Mouse (Mus musculus) lung, embryonic 14.5 days (tissue): ENCODE data around the gene Tmem150c. TPM values are rescaled to one million over a fixed set of nuclear protein-coding genes. Genes with fewer than 3 reads are reported as not detected.

Experiments
- ATAC-seq: fragments of 200-750 bp; cut with Nextera tagmentation; 2 replicates; pipeline ENCODE4 v1.8.0; 2017; ENCODE audit warnings: mild to moderate bottlenecking, moderate TSS enrichment, moderate library complexity; ENCODE audit not compliant: insufficient read depth
- DNase-seq: peaks from one replicate; pipeline ENCODE4 v3.0.0-alpha.2; 2015
- H3K27ac ChIP-seq: fragments of 300-500 bp; sonication (generic); 2 replicates; pipeline ENCODE4 v1.5.1; 2014; ENCODE audit warnings: low read depth, mild to moderate bottlenecking, moderate library complexity
- H3K27me3 ChIP-seq: fragments of 300-500 bp; sonication (generic); 2 replicates; pipeline ENCODE4 v1.6.1; 2014; ENCODE audit warnings: low read length, control low read depth; ENCODE audit not compliant: insufficient read depth
- H3K36me3 ChIP-seq: fragments of 300-500 bp; sonication (generic); 2 replicates; pipeline ENCODE4 v1.6.1; 2014; ENCODE audit warnings: control low read depth; ENCODE audit not compliant: insufficient read depth
- H3K4me1 ChIP-seq: fragments of 300-500 bp; sonication (generic); 2 replicates; pipeline ENCODE4 v1.6.1; 2014; ENCODE audit warnings: antibody characterized with exemption, control low read depth; ENCODE audit not compliant: insufficient read depth
- H3K4me2 ChIP-seq: fragments of 300-500 bp; sonication (generic); 2 replicates; pipeline ENCODE4 v1.6.1; 2014; ENCODE audit warnings: mild to moderate bottlenecking
- H3K4me3 ChIP-seq: fragments of 300-500 bp; sonication (generic); 2 replicates; pipeline ENCODE4 v1.5.1; 2014; ENCODE audit warnings: low read depth, low read length
- H3K9ac ChIP-seq: fragments of 300-500 bp; sonication (generic); 2 replicates; pipeline ENCODE4 v1.6.1; 2014
- H3K9me3 ChIP-seq: fragments of 300-500 bp; sonication (generic); 2 replicates; pipeline ENCODE4 v1.6.1; 2016; ENCODE audit warnings: low read depth, low read length, control low read depth
- CTCF ChIP-seq: IDR thresholded peaks from 2 replicates; pipeline ENCODE4 v1.5.1; 2016; ENCODE audit warnings: antibody characterized with exemption, low read depth
- WGBS: fragments of 180-500 bp; shearing (Covaris S2); extraction: QIAGEN DNeasy Blood & Tissue Kit; methylation state at CpG from one replicate; pipeline ENCODE4 v1.1.7; 2014; 5-methylcytosine and 5-hydroxymethylcytosine counted together
- polyA plus RNA-seq: library from polyadenylated mRNA; unstranded; fragments of >200 nt; fragmentation: Nextera tagmentation; extraction: Ambion mirVana; gene quantifications from 2 replicates; pipeline ENCODE4 v1.2.1, GENCODE M21; 2014

The Tmem150c gene
- polyA plus RNA-seq, 1 experiment from 2014 or later = 3.3 TPM

- no peak overlapping the region for H3K27ac ChIP-seq
- no peak overlapping the region for H3K4me2 ChIP-seq
- DNase-seq = no peak
These were observed 4.0 kb downstream of the Tmem150c start for GRCm38 (mm10) chr5:100155646-100156045.

GRCm38 (mm10) chr5:100149967-100150366 is 9.6 kb downstream of the Tmem150c start:
- Histone ChIP-seq H3K4me1 (no peaks in the 10 kb centered on the region), H3K36me3 (no peaks in the 10 kb centered on the region), H3K9me3 (no peaks in the 10 kb centered on the region), H3K4me2 (no peak overlapping the region), H3K9ac (no peak overlapping the region), H3K27ac (no peak overlapping the region), H3K4me3 (no peak overlapping the region), H3K27me3 (no peaks in the 10 kb centered on the region)
- TF ChIP-seq CTCF = no peak
- DNase-seq (peak; percentile 71), ATAC-seq (no peak)
- WGBS = 56% methylated on average over 3 of the region's 3 CpGs

More at GRCm38 (mm10) chr5:100155646-100156045, 4.0 kb downstream of the Tmem150c start:
- H3K4me3 ChIP-seq = no peak overlapping the region
- peaks cover 24% of the 10 kb centered on the region for H3K27me3 ChIP-seq
- ATAC-seq = no peak
- no peaks in the 10 kb centered on the region for H3K36me3 ChIP-seq
- H3K4me1 ChIP-seq = 0 out of 2 replicates have a peak, but pooled peaks cover 4% of the 10 kb centered on the region
- no peak overlapping the region for H3K9ac ChIP-seq
- no peak for TF ChIP-seq CTCF
- WGBS = 59% methylated on average over 6 of the region's 6 CpGs
- H3K9me3 ChIP-seq = no peaks in the 10 kb centered on the region

GRCm38 (mm10) chr5:100144836-100145235 is 14.8 kb downstream of the Tmem150c start:
- Histone ChIP-seq H3K4me1 (no peaks in the 10 kb centered on the region), H3K27ac (no peak overlapping the region), H3K4me2 (no peak overlapping the region), H3K27me3 (no peaks in the 10 kb centered on the region), H3K4me3 (no peak overlapping the region), H3K36me3 (no peaks in the 10 kb centered on the region), H3K9me3 (no peaks in the 10 kb centered on the region), H3K9ac (no peak overlapping the region)
- WGBS = 72% methylated on average over 7 of the region's 7 CpGs
- DNase-seq (no peak), ATAC-seq (no peak)
- TF ChIP-seq CTCF = no peak

GRCm38 (mm10) chr5:100127283-100127682 is 32.3 kb downstream of the Tmem150c start:
- Histone ChIP-seq H3K4me3 (no peak overlapping the region), H3K9ac (no peak overlapping the region; the same call in 1 of the 2 replicates), H3K27me3 (no peaks in the 10 kb centered on the region), H3K36me3 (no peaks in the 10 kb centered on the region), H3K27ac (peak overlapping the region; percentile 55; the same call in 1 of the 2 replicates), H3K4me2 (no peak overlapping the region; the same call in 1 of the 2 replicates), H3K9me3 (no peaks in the 10 kb centered on the region), H3K4me1 (no peaks in the 10 kb centered on the region)
- TF ChIP-seq CTCF = no peak
- DNase-seq (peak; percentile 92), ATAC-seq (peak; percentile 93)
- 19% methylated on average over 8 of the region's 8 CpGs for WGBS

DNA sequence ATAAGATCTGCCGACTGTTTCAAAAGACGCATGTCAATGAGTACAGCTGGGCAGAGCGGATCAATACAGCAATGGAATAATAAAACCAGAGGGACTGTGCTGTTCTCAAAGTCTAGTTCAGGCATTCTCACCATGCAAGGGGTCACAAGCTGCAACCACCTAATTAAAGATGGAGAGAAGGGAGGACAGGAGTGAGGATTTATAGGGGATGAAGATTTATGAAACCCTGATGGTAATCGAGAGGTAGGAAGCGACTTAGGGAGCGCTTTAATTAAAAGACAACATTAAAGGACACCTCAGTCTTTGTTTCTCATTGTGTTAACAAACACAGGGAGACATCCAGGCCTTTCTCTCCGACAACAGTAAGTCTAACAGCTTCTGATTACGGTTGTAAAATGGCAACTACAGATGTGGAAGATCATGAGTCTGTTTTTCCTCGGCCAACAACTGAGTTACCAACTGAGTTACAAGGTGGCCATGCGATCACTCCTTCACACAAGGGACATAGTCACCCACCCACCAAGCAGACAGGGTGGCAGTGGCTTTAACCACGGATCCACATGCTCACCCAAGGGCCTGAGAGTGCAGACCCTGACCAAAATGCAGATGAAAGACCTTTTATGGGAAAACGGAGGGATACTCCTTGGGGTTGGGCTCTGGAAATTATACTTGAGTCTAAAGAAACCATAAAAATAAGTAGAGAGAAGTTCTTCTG is 34.0 kb downstream of the Tmem150c start:
- no peak overlapping the region for H3K4me3 ChIP-seq
- no peak overlapping the region for H3K27ac ChIP-seq
- DNase-seq (no peak), ATAC-seq (no peak)
- no peak overlapping the region for H3K4me2 ChIP-seq
- peaks cover 7% of the 10 kb centered on the region; the same call in 1 of the 2 replicates for H3K27me3 ChIP-seq
- H3K9ac ChIP-seq = no peak overlapping the region
- WGBS = 71% methylated on average over 12 of the region's 12 CpGs
- no peak for TF ChIP-seq CTCF
- peaks cover 6% of the 10 kb centered on the region; the same call in 1 of the 2 replicates for H3K4me1 ChIP-seq
- no peaks in the 10 kb centered on the region for H3K36me3 ChIP-seq
- H3K9me3 ChIP-seq = no peaks in the 10 kb centered on the region

GRCm38 (mm10) chr5:100124530-100124929 is 35.1 kb downstream of the Tmem150c start:
- ATAC-seq = no peak

DNA sequence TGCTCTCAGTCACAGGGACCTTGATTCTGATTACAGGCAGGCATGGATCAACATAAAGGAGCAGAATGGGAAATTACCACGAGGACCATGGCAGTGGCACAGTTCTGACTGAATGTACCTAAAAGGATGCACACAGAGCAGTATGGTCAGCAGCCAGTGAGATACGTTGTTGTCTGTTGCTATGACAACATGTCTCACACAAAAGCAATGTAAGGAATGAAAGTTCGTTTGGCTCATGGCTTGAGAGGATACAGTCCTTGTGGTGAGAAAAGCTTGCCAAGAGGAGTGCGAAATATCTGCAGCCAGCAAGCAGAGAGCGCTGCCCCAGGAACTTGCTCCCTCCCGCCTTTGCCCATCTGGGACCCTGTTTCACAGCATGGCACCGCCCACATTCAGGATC is 36.3 kb downstream of the Tmem150c start:
- peaks cover 14% of the 10 kb centered on the region for H3K27me3 ChIP-seq
- ATAC-seq (no peak), DNase-seq (peak; percentile 38)
- H3K4me1 ChIP-seq = peaks cover 8% of the 10 kb centered on the region; the same call in 1 of the 2 replicates
- H3K36me3 ChIP-seq = no peaks in the 10 kb centered on the region
- no peak overlapping the region for H3K9ac ChIP-seq
- no peak overlapping the region for H3K4me2 ChIP-seq
- 54% methylated on average over 7 of the region's 7 CpGs for WGBS
- H3K9me3 ChIP-seq = no peaks in the 10 kb centered on the region
- TF ChIP-seq CTCF = no peak
- no peak overlapping the region for H3K4me3 ChIP-seq
- no peak overlapping the region for H3K27ac ChIP-seq

More at GRCm38 (mm10) chr5:100124530-100124929, 35.1 kb downstream of the Tmem150c start:
- H3K36me3 ChIP-seq = no peaks in the 10 kb centered on the region
- 33% methylated on average over 1 of the region's 1 CpGs for WGBS
- no peaks in the 10 kb centered on the region for H3K9me3 ChIP-seq
- no peak for TF ChIP-seq CTCF
- H3K4me3 ChIP-seq = no peak overlapping the region
- H3K27me3 ChIP-seq = peaks cover 12% of the 10 kb centered on the region
- no peak overlapping the region for H3K27ac ChIP-seq
- no peak overlapping the region for H3K9ac ChIP-seq
- H3K4me1 ChIP-seq = peaks cover 8% of the 10 kb centered on the region; the same call in 1 of the 2 replicates
- DNase-seq = no peak
- no peak overlapping the region for H3K4me2 ChIP-seq
